Mouse (Mus musculus) spleen, adult 2 months (tissue): ENCODE data around the gene Tspo2.

Source experiments
- CTCF ChIP-seq: fragments of 200-500 bp; IDR thresholded peaks from 2 replicates; pipeline ENCODE4 v1.5.1; 2011; ENCODE audit warnings: mild to moderate bottlenecking, inconsistent platforms; ENCODE audit not compliant: insufficient read depth, insufficient read length, insufficient replicate concordance; ENCODE audit errors: extremely low read depth
- POLR2A ChIP-seq: fragments of 200-500 bp; IDR thresholded peaks from 2 replicates; pipeline ENCODE4 v1.6.1; 2011; ENCODE audit warnings: low read depth, low read length, inconsistent platforms

DNA sequence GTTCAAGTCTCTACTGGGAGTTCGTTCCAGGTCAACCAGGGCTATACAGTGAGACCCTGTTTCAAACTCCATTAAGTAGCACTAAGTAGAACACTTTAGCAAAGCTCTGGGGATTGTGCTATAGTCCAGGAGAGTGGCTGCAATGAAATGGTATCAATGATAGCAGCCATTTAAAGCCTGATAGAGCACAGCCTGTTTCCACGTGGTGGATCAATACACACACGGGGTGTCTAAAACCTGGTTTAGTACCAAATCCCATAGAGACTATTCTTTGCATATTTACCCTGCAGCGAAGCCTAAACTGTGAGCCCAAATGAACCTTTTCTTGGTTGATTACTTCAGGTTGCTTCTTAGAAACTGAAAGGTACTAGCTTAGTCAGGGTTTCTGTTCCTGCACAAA, 49.6 kb downstream of the Tspo2 start:
- TF ChIP-seq CTCF, result no peak
- TF ChIP-seq POLR2A, result no peak
